Mouse (Mus musculus) neural tube, embryonic 10.5 days (tissue): ENCODE results near the gene Miip.
A peak's percentile ranks its signal among the peaks of the same experiment; 100 is the strongest.
"Not testable (repeated sequence)": the region's sequence is repeated elsewhere in the genome, so short reads cannot be mapped to it uniquely, and the experiment has no call there.

Source experiments
- DNase-seq: peaks from one replicate; pipeline ENCODE4 v3.0.0-alpha.2; 2017; ENCODE audit warnings: low spot score; ENCODE audit errors: extremely low spot score

Gene Miip

DNA sequence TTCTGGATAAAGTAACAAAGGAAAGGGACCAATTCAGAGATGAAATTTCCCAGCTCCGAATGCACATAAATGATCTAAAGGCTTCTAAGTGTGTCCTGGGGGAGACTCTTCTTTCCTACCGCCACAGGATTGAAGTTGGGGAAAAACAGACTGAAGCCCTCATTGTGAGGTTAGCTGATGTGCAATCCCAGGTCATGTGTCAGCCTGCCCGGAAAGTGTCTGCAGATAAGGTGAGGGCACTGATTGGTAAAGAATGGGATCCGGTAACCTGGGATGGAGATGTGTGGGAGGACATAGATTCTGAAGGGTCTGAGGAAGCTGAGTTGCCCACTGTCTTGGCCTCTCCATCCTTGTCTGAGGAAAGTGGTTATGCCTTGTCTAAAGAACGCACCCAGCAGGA is 622 bp upstream of the Miip start:
- peak; percentile 23 for DNase-seq

DNA sequence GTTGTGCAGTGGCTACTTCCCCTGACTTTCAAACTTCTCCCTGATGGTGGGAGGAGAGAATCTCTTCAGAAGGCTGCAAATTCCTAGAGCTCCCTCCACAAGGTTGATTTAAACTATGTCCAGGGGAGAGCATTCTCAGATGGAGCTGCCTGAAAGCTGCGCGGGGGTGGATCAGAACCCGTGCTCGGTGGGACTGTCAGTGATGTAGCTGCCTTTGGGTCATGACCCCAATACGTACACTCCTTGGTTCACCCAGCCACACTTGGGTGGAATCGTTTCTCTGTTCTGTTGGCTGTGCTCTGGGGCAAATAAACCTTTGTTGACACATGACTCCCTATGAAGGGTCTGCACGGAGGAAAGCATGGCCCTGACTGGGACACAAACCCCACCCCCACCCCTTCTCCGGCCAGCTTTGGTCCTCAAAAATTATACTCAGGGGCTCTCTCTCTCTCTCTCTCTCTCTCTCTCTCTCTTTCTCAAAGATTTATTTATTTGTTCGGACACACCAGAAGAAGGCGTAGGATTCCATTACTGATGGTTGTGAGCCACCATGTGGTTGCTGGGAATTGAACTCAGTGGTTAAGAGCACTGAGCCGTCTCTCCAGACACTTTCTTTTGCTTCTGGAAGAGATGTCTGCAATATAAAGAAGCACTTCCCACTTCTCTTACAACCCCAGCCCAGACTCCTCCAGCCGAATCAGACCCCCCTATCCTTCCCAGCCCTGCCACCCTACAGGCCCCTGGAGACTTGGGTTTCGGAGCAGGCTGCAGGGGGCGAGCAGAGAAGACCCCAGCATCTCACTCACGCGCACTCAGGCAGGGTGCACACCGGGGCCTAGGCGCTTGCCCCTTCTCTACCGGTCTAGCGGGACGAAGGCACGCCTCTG is 810 bp downstream of the Miip start:
- peak; percentile 21 for DNase-seq

DNA sequence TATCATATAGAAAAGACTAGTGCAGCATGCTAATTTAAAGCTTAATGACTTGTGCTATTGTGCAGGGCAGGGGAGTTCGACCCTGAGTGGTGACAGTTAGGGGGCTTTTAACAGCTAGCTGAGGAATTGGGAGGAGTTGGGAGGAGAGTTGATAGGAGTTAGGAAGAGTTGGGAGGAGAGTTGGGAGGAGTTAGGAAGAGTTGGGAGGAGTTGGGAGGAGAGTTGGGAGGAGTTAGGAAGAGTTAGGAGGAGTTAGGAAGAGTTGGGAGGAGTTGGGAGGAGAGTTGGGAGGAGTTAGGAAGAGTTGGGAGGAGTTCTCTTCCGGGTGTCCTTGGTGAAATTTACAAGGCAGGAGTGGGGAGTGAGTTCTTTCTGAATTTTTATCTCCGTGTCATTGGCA is 1.8 kb downstream of the Miip start:
- DNase-seq = not testable (repeated sequence)

DNA sequence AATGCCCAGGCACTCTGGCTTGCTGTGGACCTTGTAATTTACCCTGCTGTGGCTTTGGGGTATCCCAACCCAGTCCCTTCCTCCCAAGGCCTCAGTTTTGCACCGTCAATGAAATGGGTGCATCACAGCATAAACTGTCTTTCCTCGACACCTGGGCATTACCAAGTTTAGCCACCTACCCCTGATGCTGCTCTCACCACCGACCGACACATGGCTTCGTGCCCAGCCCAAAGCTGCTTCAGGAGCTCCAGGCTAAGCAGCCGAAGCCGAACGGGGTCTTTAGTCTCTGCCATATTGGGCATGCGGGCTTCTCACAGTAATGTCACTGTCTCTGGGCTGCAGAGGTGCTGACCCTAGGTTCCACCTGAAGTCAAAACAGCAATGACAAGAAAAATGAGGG is 2.6 kb downstream of the Miip start:
- no peak for DNase-seq

DNA sequence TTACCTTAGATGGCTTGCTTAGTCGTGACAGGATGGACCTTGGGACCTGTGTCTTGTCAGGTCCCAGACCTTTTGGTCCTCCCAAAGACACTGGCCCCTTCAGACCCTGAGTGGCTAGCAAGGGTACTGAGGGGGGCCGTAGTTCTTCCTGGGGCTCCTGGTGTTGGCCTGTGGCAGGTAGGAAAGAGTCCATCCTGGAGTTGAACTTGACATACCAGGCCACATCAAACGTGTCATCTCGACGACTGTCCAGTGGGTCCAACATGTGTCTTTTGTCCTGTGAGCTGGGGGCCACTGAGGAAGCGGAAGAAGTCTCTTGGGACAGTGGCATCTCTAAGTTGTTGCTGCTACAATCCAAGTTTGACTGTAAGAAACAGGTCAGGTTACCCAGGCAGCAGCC is 3.0 kb downstream of the Miip start:
- no peak for DNase-seq

DNA sequence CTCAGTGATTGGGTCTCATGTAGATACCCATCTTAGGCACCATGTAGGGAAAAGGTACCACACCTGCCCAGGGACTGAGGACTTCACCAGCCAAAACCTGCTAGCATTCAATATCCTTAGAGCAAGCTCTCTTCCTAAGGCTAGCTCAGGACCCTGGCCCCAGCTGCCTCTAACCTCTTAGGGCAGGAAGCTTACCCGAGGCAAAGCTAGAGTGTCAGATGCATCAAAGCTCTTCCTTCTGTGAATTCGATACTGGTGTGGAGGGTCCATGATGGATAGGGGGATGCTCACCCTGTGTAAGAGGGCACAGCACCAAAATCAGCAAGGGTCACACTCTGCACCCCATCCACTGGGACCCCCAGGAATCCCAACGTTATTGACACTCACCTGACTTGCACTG is 6.6 kb downstream of the Miip start:
- no peak for DNase-seq

DNA sequence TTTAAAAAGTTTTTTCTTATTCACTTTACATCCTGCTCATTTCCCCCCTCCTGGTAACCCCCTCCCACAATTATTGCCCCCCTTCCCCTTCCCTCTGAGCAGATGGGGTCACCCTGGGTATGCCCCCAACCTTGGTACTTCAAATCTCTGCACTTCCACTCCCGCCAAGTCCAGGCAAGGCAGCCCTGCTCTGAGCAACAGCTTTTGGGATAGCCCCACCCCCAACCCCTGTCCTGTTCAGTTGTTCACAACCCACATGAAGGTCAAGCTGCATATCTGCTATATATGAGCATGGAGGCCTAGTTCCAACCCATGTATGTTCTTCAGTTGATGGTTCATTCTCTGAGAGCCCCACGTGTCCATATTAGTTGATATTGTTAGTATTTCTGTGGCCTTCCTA is 17.8 kb downstream of the Miip start:
- DNase-seq = no peak

DNA sequence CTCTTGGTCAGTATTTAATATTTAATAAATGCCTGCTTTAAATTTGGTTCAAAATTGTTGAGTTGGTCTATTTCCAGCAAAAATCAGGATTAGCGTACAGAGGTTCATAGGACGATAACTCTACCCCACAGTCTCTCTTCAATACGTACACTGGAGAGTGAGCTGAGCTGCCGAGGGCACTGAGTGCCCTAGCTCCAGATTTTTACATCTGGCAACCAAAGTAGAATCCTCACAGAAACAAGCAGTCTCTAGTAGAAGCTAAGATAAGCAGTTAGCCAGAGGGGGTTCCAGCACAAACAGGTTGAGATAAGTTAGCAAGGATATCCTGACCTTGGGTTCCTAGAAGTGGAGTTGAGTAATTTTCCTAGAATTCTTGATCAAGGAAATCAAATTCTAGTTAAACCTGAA is 20.0 kb downstream of the Miip start:
- DNase-seq = no peak

DNA sequence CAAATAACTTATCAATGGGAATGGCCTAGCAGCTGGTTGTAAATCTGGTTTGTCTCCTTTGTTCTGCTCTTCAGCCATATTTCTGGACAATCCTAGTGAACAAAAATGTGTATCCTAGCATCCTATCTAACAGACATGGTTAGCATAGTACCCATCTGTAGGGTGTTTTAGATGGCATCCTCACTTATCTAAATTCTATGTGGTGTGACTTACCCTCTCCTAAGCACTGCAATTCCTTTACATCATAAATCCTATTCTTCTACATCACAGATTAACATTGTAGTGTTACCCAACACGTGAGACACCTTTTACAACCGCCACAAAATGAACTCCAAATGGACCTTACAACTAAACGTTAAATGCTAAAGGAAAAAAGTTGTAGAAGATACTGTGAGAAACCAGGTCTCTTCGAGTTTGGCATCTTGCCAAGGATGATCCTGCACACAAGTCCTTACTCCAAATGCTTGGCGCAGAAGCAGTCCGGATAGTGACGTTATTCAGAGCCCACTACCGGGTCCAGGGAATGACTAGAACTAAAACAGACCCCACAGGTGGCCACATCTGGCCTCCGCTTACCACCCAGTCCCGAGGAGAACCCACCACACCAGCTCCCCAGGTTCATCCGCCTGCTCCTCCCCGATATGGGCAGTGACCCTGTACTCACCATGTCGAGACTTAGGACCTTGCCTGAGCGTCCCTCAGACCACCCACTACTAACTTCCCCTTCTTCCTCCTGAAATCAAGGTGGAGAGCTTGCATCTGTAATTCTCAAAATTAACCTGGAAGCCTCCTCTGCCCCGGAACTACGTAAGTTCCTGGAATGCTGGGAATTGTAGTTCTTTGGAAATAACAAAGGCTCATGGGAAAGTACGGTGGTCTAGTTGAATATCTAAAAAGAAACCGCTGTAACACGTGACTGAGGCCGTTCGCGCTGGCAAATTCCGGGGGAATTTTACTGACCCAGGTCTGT is 20.7 kb downstream of the Miip start, which contains the start of gene Zfp933:
Zfp933 (minus strand) TSS at position 753 of the 970 bp plus-strand sequence.
- peak; percentile 63 for DNase-seq

DNA sequence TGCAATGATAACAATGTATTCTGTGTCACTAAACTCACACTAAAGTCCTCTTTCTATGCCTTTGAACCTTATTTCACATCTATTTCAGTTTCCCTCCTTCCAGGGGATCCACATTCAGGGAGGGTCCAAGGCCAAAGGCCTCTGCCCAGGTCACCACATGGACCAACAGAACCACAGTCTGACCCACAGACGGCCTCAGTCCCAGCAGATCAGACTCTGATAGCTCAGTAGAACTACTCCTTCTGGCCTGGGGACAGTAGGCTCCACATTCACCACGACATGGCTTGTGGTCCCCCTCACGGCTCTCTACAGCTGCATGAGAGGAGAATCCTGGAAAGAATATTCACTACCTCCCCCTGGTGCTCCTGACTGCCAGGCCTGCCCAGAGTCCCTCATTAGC is 25.7 kb downstream of the Miip start:
- no peak for DNase-seq

DNA sequence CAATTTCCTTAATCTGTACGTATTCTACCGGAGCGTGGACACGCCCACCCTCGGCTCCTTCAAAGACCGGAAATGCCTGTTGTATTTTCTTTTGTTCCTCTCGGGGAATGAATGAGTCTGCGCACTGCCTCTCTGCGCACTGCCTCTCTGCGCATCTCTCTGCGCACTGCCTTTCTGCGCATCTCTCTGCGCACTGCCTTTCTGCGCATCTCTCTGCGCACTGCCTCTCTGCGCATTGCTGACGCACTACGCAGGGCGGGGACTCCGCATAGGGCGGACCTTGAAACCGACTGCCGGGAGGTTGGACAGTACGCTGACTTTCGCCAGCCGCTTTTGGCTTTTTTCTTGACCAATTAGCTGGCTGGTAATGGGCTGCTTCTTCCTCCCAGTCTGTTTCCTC is 29.3 kb downstream of the Miip start:
- not testable (repeated sequence) for DNase-seq

DNA sequence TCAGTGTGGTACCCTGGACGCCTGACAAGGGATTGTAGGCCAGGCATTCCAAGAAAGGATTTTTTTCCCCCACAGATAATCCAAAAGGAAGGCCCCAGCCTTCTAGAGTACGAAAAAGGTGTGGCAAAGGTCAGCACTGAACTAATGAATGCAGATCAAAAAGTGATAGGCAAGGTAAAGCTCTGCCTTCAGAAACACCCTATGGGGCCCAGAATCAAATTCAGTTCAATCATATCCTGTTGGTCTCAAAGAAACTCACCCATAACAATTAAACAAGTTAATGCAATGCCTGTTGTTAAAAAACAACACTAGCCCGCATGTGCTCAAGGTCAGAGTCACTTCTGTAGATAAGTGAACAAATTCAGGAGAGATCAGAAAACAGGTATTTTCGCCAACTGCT is 44.2 kb downstream of the Miip start:
- no peak for DNase-seq

DNA sequence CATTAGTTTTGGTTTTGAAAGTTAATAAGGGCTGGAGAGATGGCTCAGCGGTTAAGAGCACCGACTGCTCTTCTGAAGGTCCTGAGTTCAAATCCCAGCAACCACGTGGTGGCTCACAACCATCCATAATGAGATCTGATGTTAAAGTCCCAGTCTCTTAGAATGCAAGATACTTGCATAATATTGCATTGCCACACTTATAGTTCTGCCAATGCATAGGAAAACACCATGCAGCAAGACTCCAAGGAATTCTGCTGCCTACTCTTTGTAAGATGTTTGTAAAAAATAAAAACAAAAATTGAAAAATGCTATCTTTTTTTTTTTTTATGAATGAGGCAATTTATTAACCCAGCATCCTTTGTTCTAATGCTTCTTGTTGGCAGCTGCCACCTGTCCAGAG is 47.2 kb downstream of the Miip start:
- not testable (repeated sequence) for DNase-seq

DNA sequence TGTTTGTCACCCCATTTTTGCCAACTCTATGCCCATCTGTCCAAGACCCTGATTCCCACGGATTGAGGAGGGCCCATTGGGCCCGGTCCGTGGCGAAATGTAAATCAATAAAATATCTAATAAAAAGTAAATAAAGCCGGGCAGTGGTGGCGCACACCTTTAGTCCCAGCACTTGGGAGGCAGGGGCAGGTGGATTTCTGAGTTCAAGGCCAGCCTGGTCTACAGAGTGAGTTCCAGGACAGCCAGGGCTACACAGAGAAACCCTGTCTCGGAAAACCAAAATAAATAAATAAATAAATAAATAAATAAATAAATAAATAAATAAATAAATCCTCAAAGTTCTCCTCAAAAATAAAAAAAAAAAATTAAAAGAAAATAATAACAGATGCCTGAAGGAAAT is 49.0 kb downstream of the Miip start:
- not testable (repeated sequence) for DNase-seq

DNA sequence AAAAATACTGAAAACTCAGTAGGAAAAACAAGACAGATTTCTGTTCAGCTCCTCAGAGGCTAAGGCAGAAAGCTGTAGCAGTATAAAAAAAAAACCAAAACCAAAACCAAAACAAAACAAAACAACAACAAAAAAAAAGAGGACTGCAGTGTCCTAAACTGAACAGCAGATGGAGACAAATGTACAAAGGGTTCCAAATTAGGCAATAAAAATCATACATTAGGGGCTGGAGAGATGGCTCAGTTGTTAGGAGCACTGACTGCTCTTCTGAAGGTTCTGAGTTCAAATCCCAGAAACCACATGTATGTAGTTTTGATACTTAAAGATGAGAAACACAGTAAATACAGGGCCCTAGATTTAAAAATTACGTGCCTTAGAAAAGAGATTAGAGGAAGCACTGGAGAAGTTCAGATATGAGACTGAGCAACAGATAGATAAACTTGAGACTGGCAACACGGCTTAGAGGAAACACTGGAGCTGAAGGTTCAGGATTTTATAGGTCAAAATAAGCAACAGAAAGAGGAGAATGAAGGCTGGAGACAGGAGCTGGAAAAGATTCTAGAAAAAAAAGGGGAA is 53.9 kb downstream of the Miip start:
- DNase-seq = no peak

DNA sequence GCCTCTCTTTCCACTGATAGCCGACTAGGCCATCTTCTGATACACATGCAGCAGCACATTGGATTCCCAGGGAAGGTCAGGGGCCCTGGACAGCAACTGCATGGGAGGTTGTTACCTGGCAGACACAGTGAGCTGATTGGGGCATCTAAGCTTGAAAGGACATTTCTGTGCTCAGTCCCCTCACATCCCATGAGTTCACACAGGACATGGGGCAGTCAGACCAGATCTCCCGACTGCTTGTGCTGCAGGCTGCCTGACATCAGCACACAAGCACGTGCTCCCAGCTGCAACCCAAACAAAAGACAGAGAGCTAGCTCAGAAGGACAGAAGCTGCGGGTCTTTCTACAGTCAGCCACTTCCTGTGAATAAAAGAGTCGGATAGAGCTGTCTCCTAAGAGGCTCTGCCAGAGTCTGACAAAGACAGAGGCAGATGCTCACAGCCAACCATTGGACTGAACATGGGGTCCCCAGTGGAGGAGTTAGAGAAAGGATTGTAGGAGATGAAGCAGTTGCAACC is 55.3 kb downstream of the Miip start:
- no peak for DNase-seq
